In the genomic region with DNA sequence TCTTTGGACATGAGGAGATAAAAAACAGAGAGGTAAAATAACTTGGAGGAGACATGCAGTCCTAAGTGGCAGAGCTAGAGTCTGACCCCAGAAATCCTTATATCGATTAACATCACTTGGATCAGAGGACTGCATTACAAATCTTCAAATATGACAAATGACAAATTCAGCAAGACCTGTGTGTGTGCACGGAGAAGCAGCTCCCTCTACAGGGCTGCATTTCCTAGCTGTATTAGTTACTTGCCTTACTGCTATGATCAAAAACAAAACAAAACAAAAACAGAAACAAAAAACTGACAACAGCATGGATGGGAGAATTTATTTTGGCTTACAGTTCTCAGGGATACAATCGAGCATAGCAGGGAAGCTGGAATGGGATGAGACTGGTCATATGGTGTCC, we compare ENCODE assay signal across 23 mouse cellular contexts. TPM values are rescaled to one million over a fixed set of nuclear protein-coding genes. Genes with fewer than 3 reads are reported as not detected.
DNase-seq lines count a peak whose midpoint lies in the region; ATAC-seq and TF ChIP-seq lines count a peak whose summit lies in the region.
"Had no signal": no experiment of that assay in that cellular context is flagged by ENCODE, and none has a peak within 500 bp of the region (broad histone marks: within the 10 kb centered on the region; RNA-seq: fewer than 3 reads in every experiment).

No protein-coding gene starts in this region.

- no peaks in the 10 kb centered on the region for H3K27me3 ChIP-seq in hindbrain, postnatal 0 days (ENCODE audit: insufficient read depth, low read length)
- no peaks in the 10 kb centered on the region for H3K27me3 ChIP-seq in hindbrain, embryonic 10.5 days (ENCODE audit: insufficient read depth, poor library complexity, severe bottlenecking)
- H3K27me3 ChIP-seq in CH12.LX (replicated peaks), result no peaks in the 10 kb centered on the region
- H3K27me3 ChIP-seq: forebrain, embryonic 13.5 days; hindbrain, embryonic 13.5 days had no signal

- no peak overlapping the region for H3K4me3 ChIP-seq in hindbrain, postnatal 0 days (ENCODE audit: low read length)
- H3K4me3 ChIP-seq in hindbrain, embryonic 10.5 days, result no peak overlapping the region
- no peak overlapping the region for H3K4me3 ChIP-seq in left cerebral cortex, adult 2 months
- H3K4me3 ChIP-seq in CH12.LX (replicated peaks in 1 of 3; ENCODE audit: low read depth in 2 of 3, low read length in 2 of 3, poor library complexity in 1 of 3), result no peak overlapping the region
- H3K4me3 ChIP-seq in gastrocnemius, adult 2 months, result no peak overlapping the region
- H3K4me3 ChIP-seq: forebrain, embryonic 10.5 days; forebrain, embryonic 13.5 days; heart, adult 2 months; hindbrain, embryonic 13.5 days had no signal

- in situ Hi-C loops in CH12.LX (cut with MboI; ENCODE audit: low pct_ligation_motif_present, low pct_unique_long_range_greater_than_20kb, low sequenced_read_pairs), result loop anchor here (5.0 to 25.0 kb wide), 2 partner anchors 52 to 1283 kb away; no protein-coding TSS in a partner anchor

- intact Hi-C loops in left cerebral cortex, adult 2 months (cut with DNase I), result loop anchor here (10.0 kb wide), 2 partner anchors 831 to 1421 kb away; a partner anchor contains a TSS
- intact Hi-C loops in gastrocnemius, adult 2 months (cut with DNase I), result no loop called here

- no peak overlapping the region for H3K9ac ChIP-seq in hindbrain, postnatal 0 days (replicated peaks; ENCODE audit: low read length)
- H3K9ac ChIP-seq in CH12.LX (ENCODE audit: insufficient read depth, low read depth), result no peak overlapping the region
- H3K9ac ChIP-seq: forebrain, embryonic 13.5 days; hindbrain, embryonic 13.5 days had no signal

- no peak for TF ChIP-seq POLR2A in CH12.LX (IDR thresholded peaks at IDR 0.05; ENCODE audit: low read depth, low read length)
- no peak for TF ChIP-seq POLR2A in brain, embryonic 14.5 days (IDR thresholded peaks at IDR 0.05; ENCODE audit: borderline replicate concordance, extremely low read depth, insufficient read depth, insufficient read length, poor library complexity, severe bottlenecking)

- ATAC-seq in hindbrain, postnatal 0 days, result no peak
- ATAC-seq: CD4-positive, CD25-positive, alpha-beta regulatory T cell, adult 4 months; forebrain, embryonic 13.5 days; hindbrain, embryonic 16.5 days; inflammation-experienced regulatory T-cells, adult 6 months; intestine, postnatal 0 days had no signal

- dilution Hi-C loops in CH12.LX (cut with MboI; ENCODE audit: extremely low pct_ligation_motif_present, extremely low pct_unique_long_range_greater_than_20kb, low sequenced_read_pairs), result no loop called here

- 83% methylated on average over 3 of the region's 3 CpGs for WGBS in hindbrain, postnatal 0 days
- 79% methylated on average over 3 of the region's 3 CpGs for WGBS in hindbrain, embryonic 10.5 days

- peak; percentile 40 for TF ChIP-seq RAD21 in CH12.LX (IDR thresholded peaks at IDR 0.05; ENCODE audit: low read depth, low read length)

- no peak overlapping the region for H3K4me2 ChIP-seq in hindbrain, postnatal 0 days (ENCODE audit: low read depth, low read length)
- H3K4me2 ChIP-seq in CH12.LX (ENCODE audit: insufficient read depth, low read depth, poor library complexity, severe bottlenecking), result no peak overlapping the region; the same call in none of the 2 replicates
- H3K4me2 ChIP-seq: forebrain, embryonic 13.5 days; heart, embryonic 11.5 days; hindbrain, embryonic 13.5 days had no signal

- H3K9me3 ChIP-seq in hindbrain, postnatal 0 days (ENCODE audit: low read length), result no peaks in the 10 kb centered on the region
- H3K9me3 ChIP-seq in hindbrain, embryonic 10.5 days, result no peaks in the 10 kb centered on the region
- H3K9me3 ChIP-seq in CH12.LX (replicated peaks; ENCODE audit: low read length), result no peaks in the 10 kb centered on the region
- H3K9me3 ChIP-seq: forebrain, embryonic 10.5 days; forebrain, embryonic 13.5 days; hindbrain, embryonic 13.5 days had no signal

- no peak for DNase-seq in hindbrain, postnatal 0 days (ENCODE audit: low spot score)
- no peak for DNase-seq in hindbrain, embryonic 10.5 days (ENCODE audit: low spot score)
- DNase-seq in left cerebral cortex, adult 2 months (ENCODE audit: extremely low spot score in 1 of 2, low spot score in 2 of 2), result no peak
- DNase-seq in left cerebral cortex, adult 18-20 months (ENCODE audit: low spot score in 2 of 2), result no peak
- DNase-seq in CH12.LX (ENCODE audit: extremely low read depth), result no peak
- DNase-seq in brain, embryonic 14.5 days (ENCODE audit: low read depth), result no peak
- DNase-seq in gastrocnemius, adult 2 months, result no peak
- DNase-seq: adrenal gland, adult 2 months; adrenal gland, postnatal 14 days; cerebellum, adult 11-12 months; cerebellum, adult 8-10 months; cerebellum, postnatal 10 days; gastrocnemius, postnatal 10 days; gastrocnemius, postnatal 36 days; heart, adult 2 months had no signal

- TF ChIP-seq CTCF in hindbrain, postnatal 0 days (IDR thresholded peaks at IDR 0.05; ENCODE audit: low read depth), result peak; percentile 31; the same call in 1 of the 2 replicates
- peak; percentile 22 for TF ChIP-seq CTCF in left cerebral cortex, adult 2 months (IDR thresholded peaks at IDR 0.05)
- peak in 1 of 2 experiments; percentile 47; a peak in 2 of 4 replicates for TF ChIP-seq CTCF in CH12.LX (conservative IDR thresholded peaks at IDR 0.05 in 1 of 2, IDR thresholded peaks at IDR 0.05 in 1 of 2; ENCODE audit: low read depth in 2 of 2, low read length in 2 of 2)
- 0 out of 2 replicates have a peak, but pooled peaks have one; percentile 7 for TF ChIP-seq CTCF in brain, embryonic 14.5 days (IDR thresholded peaks at IDR 0.05; ENCODE audit: borderline replicate concordance, extremely low read depth, insufficient read depth, insufficient read length)
- TF ChIP-seq CTCF in gastrocnemius, adult 2 months (IDR thresholded peaks at IDR 0.05), result no peak

- H3K79me2 ChIP-seq in CH12.LX (replicated peaks; ENCODE audit: control insufficient read depth, extremely low read depth, insufficient read depth, poor library complexity, severe bottlenecking), result no peaks in the 10 kb centered on the region

- TF ChIP-seq EP300 in CH12.LX (IDR thresholded peaks at IDR 0.05; ENCODE audit: low read length), result no peak

- H3K27ac ChIP-seq in hindbrain, postnatal 0 days, result no peak overlapping the region
- no peak overlapping the region for H3K27ac ChIP-seq in hindbrain, embryonic 10.5 days
- no peak overlapping the region for H3K27ac ChIP-seq in left cerebral cortex, adult 2 months
- no peak overlapping the region for H3K27ac ChIP-seq in CH12.LX (ENCODE audit: insufficient read depth, low read depth)
- H3K27ac ChIP-seq in gastrocnemius, adult 2 months, result no peak overlapping the region
- H3K27ac ChIP-seq: forebrain, embryonic 10.5 days; forebrain, embryonic 13.5 days; heart, adult 2 months; hindbrain, embryonic 13.5 days had no signal

- H3K36me3 ChIP-seq in hindbrain, postnatal 0 days (ENCODE audit: insufficient read depth, low read length), result no peaks in the 10 kb centered on the region
- no peaks in the 10 kb centered on the region for H3K36me3 ChIP-seq in hindbrain, embryonic 10.5 days
- H3K36me3 ChIP-seq in CH12.LX (replicated peaks in 1 of 2; ENCODE audit: control insufficient read depth in 1 of 2, insufficient read depth in 1 of 2, low read length in 1 of 2), result no peaks in the 10 kb centered on the region
- H3K36me3 ChIP-seq: forebrain, embryonic 10.5 days; hindbrain, embryonic 13.5 days had no signal

- no peaks in the 10 kb centered on the region for H3K4me1 ChIP-seq in hindbrain, postnatal 0 days (ENCODE audit: insufficient read depth, low read length)
- H3K4me1 ChIP-seq in hindbrain, embryonic 10.5 days (replicated peaks), result no peaks in the 10 kb centered on the region
- peaks cover 5 to 20% of the 10 kb centered on the region in 2 experiments; a peak in 3 of 4 replicates for H3K4me1 ChIP-seq in CH12.LX (ENCODE audit: control insufficient read depth in 1 of 2, insufficient read depth in 2 of 2)
- H3K4me1 ChIP-seq: forebrain, embryonic 10.5 days; forebrain, embryonic 13.5 days; hindbrain, embryonic 13.5 days had no signal

TF ChIP-seq in CH12.LX, 34 proteins besides CTCF, POLR2A, EP300 and RAD21:
- no peak for TF ChIP-seq NELFE (IDR thresholded peaks at IDR 0.05; ENCODE audit: low read depth, low read length)
- no peak for TF ChIP-seq GABPA (IDR thresholded peaks at IDR 0.05; ENCODE audit: insufficient replicate concordance, low read depth, low read length)
- TF ChIP-seq USF1 (IDR thresholded peaks at IDR 0.05; ENCODE audit: low read depth, low read length), result no peak
- no peak for TF ChIP-seq CHD2 (IDR thresholded peaks at IDR 0.05; ENCODE audit: low read length)
- no peak for TF ChIP-seq MAFK (IDR thresholded peaks at IDR 0.05; ENCODE audit: insufficient replicate concordance, low read length)
- TF ChIP-seq CHD1 (IDR thresholded peaks at IDR 0.05; ENCODE audit: low read depth, low read length), result no peak
- TF ChIP-seq TBP (conservative IDR thresholded peaks at IDR 0.05; ENCODE audit: low read depth, low read length), result no peak
- no peak for TF ChIP-seq IRF4 (IDR thresholded peaks at IDR 0.05; ENCODE audit: low read depth, low read length)
- no peak for TF ChIP-seq MYC (IDR thresholded peaks at IDR 0.05; ENCODE audit: low read depth, low read length)
- no peak for TF ChIP-seq USF2 (conservative IDR thresholded peaks at IDR 0.05; ENCODE audit: low read depth, low read length)

RNA-seq across cellular contexts. Expression of a gene that starts 41.0 kb away (rescaled TPM):
- 7.2 and 9.5 TPM in 2 replicates for total RNA-seq in hindbrain, postnatal 0 days (2014; rRNA removed)
- polyA plus RNA-seq in hindbrain, postnatal 0 days (2015; fragmentation: Nextera tagmentation; extraction: Ambion mirVana), result 12.2 and 14.2 TPM in 2 replicates
- polyA plus RNA-seq in hindbrain, embryonic 10.5 days (2016; fragmentation: Nextera tagmentation; extraction: Ambion mirVana), result 16.2 and 18.5 TPM in 2 replicates
- 10 to 100 TPM in 1 of 2 experiments, 1 to 10 TPM in 1; 9.8 to 10.6 TPM for total RNA-seq in left cerebral cortex, adult 2 months (2021)
- 10 to 100 TPM in 1 of 2 experiments, 1 to 10 TPM in 1; 9.4 to 10.2 TPM for total RNA-seq in left cerebral cortex, adult 18-20 months (2021)
- total RNA-seq in CH12.LX (2012; rRNA removed) (13.7 and 19.9 TPM in 2 replicates), CH12.LX (2014; rRNA removed) (36.0 and 43.5 TPM in 2 replicates)
- polyA plus RNA-seq in CH12.LX (2012; ENCODE audit: insufficient read length, low read depth), result 36.5 TPM in 2 replicates
- polyA plus RNA-seq in brain, embryonic 14.5 days (2012; rRNA removed), result 9.0 and 11.6 TPM in 2 replicates
- 1 to 10 TPM; 5.4 TPM for total RNA-seq in gastrocnemius, adult 2 months (2021)
